Mouse (Mus musculus) thymus, postnatal 0 days (tissue): Measurements from ENCODE around the gene Rassf9. TPM values are rescaled to one million over a fixed set of nuclear protein-coding genes. Genes with fewer than 3 reads are reported as not detected.

Experiments
- DNase-seq: peaks from one replicate; pipeline ENCODE4 v3.0.0-alpha.2; 2015; ENCODE audit warnings: low spot score
- polyA plus RNA-seq: library from polyadenylated mRNA; unstranded; fragments of >200 nt; fragmentation: Nextera tagmentation; extraction: Ambion mirVana; gene quantifications from 2 replicates; pipeline ENCODE4 v1.2.1, GENCODE M21; 2015

Gene Rassf9
- 2.3 and 2.4 TPM in 2 replicates for polyA plus RNA-seq

DNA sequence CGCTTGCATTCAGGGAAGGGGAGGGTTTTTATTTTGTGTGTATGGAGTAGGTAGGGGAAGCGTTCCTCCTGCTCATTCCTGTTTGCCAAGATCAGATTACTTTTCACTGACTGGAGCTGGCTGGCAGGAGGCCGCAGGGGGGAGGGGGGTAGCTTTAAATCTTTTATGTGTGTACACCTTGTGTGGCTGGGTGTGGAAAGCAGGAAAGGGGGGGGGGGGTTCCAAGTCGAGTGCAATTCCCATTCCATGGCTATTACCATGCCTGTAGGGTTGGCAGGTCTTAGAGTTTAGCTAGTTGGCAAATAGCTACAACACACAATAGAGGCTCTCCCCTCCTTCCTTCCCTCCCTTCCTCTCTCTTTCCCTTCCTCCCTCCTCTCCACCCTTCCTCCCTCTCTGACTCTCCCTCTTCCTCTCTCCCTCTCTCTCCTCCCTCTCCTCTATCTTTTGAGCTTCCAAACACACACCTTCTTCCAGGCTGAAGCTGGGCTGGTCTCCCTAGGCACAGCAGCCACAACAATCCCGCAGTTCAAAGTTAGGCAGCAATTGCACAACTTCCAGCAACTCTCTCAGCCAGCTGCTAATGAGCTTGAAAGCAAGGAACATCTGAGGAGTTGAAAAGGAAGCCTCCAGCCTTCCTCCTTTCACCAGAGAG is at the start of gene Rassf9:
Gene Rassf9, plus strand, starts transcription at position 416 of the 655 bp plus-strand sequence.
- DNase-seq: no peak

DNA sequence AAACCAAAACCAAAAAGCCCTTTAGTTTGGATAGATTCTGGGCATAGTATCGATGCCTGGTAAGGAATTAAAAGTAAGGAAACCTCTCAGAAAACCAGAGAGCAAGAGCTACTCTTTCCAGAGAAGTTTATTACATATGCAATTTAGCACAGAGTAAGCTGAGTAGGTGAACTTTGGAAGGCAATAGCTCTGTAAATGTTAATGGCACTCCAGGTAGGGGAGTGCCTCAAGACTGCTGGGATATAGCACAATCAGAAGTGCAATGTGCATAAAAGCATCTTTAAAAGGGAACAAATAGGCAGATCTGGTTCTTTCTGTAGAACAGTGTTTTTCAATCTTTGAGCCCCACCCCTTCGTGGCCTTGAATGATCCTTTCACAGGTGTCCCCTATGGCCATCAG is 42.6 kb upstream of the Rassf9 start:
- DNase-seq: no peak

- DNase-seq: no peak
Measured at GRCm38 (mm10) chr10:102490386-102490785, 21.6 kb upstream of the Rassf9 start, which contains the start of gene Nts. Gene Nts, minus strand, starts transcription at chr10:102490486.

GRCm38 (mm10) chr10:102491792-102492191 is 20.2 kb upstream of the Rassf9 start:
- DNase-seq: no peak

GRCm38 (mm10) chr10:102498754-102499153 is 13.3 kb upstream of the Rassf9 start:
- no peak for DNase-seq

GRCm38 (mm10) chr10:102507386-102507785 is 4.6 kb upstream of the Rassf9 start:
- DNase-seq: no peak

- no peak for DNase-seq
Measured at GRCm38 (mm10) chr10:102511461-102511806, 588 bp upstream of the Rassf9 start.

DNA sequence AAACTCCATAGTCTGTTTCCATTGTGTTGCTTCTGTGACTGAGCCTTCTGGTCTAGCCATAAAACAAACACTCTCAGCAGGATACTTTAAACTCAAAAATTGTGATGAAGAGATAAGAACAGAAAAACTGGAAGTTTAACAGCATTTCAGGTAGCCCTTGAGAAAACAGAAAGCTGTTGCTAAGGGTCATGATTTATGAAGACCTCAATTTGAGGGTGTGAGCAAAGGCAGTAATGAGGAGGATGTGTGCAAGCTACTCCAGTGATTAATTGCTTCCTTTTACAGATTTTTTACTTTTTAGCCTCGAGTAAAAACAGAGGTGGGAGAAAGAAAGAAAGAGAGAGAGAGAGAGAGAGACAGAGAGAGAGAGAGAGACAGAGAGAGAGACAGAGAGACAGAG is 2.1 kb downstream of the Rassf9 start:
- DNase-seq: no peak

DNA sequence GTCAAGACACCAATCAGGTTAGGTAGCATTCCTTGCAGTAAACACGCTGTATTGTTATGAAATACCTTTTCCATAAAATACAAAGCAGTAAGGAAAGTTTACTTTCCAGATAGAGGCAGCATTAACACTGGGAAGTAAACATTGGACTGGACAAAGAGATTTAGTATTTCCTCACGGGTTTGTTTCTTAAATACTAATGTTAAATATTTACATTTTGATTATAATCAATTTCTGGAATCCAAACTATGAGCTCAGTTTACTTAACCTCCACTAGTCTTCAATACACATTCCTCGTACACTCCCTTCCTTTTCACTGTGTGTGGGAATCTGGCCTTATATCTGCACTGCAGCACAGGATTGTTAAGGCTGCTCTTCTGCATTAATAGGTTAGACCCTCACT is 15.9 kb downstream of the Rassf9 start:
- DNase-seq: no peak

DNA sequence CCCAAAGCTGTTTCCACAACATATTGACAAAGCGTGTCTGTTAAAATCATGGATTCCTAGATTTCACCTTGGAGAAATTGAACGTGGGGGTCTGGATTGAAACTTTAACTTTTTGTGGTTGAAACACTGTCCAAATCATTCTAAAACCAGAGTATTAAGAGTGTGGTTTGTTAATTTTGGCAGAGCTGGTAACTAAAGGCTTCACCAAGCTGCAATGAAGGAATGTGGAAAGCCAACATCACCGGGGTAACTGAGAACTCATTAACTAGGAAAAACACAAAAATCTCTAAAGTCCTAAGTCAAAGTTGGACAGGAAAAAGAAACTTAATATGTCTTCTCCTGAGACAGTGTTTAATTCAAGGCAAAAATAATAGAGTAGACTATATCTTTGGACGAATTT is 41.9 kb downstream of the Rassf9 start:
- no peak for DNase-seq

GRCm38 (mm10) chr10:102562488-102562887 is 50.5 kb downstream of the Rassf9 start:
- DNase-seq: no peak

GRCm38 (mm10) chr10:102577970-102578369 is 65.9 kb downstream of the Rassf9 start:
- no peak for DNase-seq

GRCm38 (mm10) chr10:102594306-102594705 is 82.3 kb downstream of the Rassf9 start:
- DNase-seq: no peak

Other genes starting within 250 kb of the Rassf9 start
- gene Nts, start 21.7 kb upstream of the Rassf9 start, polyA plus RNA-seq: 5.4 and 5.6 TPM in 2 replicates